Mouse (Mus musculus) gastrocnemius, postnatal 14 days (tissue): ENCODE results near the gene Engase. TPM values are rescaled to one million over a fixed set of nuclear protein-coding genes. Genes with fewer than 3 reads are reported as not detected.

Source experiments
- DNase-seq: peaks from one replicate; pipeline ENCODE4 v3.0.0; 2021; ENCODE audit warnings: mixed read lengths
- intact Hi-C: fragments of 180-260 bp; cut with DNase I; formaldehyde crosslinking; loops from one replicate; pipeline ENCODE4 v1.15.1; 2025; ENCODE audit warnings: low total_unique reads
- long read RNA-seq, 2 experiments: library from polyadenylated mRNA; stranded (forward); transcript quantifications; one replicate each; pipeline ENCODE4 v2.0.0; 2021
- total RNA-seq, 2 experiments: library from RNA; stranded (reverse); gene quantifications; 2 replicates each; pipeline ENCODE4 v1.2.3; 2021

Engase gene
- total RNA-seq: 10 to 100 TPM; 13.1 to 13.5 TPM
- long read RNA-seq, experiment 1, full-length matches to known transcripts: 6 of 14 reads
- long read RNA-seq, experiment 1, partial matches to known transcripts: 1 of 14 reads
- long read RNA-seq, experiment 1, other reads (novel, unspliced or antisense): 7 of 14 reads
- long read RNA-seq, experiment 2, full-length matches to known transcripts: 12 of 25 reads
- long read RNA-seq, experiment 2, partial matches to known transcripts: 2 of 25 reads
- long read RNA-seq, experiment 2, other reads (novel, unspliced or antisense): 11 of 25 reads

- intact Hi-C loops: no loop called here
- DNase-seq: peak; percentile 98
Observed at GRCm38 (mm10) chr11:118476396-118477373, at the start of gene Engase. Gene Engase (plus strand): TSS chr11:118476829.

GRCm38 (mm10) chr11:118427266-118427779 lies 49.3 kb upstream of the Engase start:
- intact Hi-C loops: no loop called here
- no peak for DNase-seq

- DNase-seq: peak; percentile 63
- intact Hi-C loops: no loop called here
Observed at GRCm38 (mm10) chr11:118427986-118428385, 48.6 kb upstream of the Engase start, which contains the start of gene C1qtnf1. Gene C1qtnf1 (plus strand): TSS chr11:118428203.

- peak; percentile 51 for DNase-seq
- intact Hi-C loops: no loop called here
Observed at GRCm38 (mm10) chr11:118428460-118428868, 48.2 kb upstream of the Engase start.

- intact Hi-C loops: no loop called here
- no peak for DNase-seq
Observed at GRCm38 (mm10) chr11:118428944-118429709, 47.5 kb upstream of the Engase start.

GRCm38 (mm10) chr11:118430291-118430885 lies 46.2 kb upstream of the Engase start:
- DNase-seq: no peak
- intact Hi-C loops: no loop called here

GRCm38 (mm10) chr11:118431100-118431948 lies 45.3 kb upstream of the Engase start:
- DNase-seq: peak; percentile 24
- intact Hi-C loops: no loop called here

- intact Hi-C loops: no loop called here
- no peak for DNase-seq
Observed at GRCm38 (mm10) chr11:118433398-118433868, 43.2 kb upstream of the Engase start.

- intact Hi-C loops: no loop called here
Observed at GRCm38 (mm10) chr11:118434093-118434492, 42.5 kb upstream of the Engase start.

GRCm38 (mm10) chr11:118436471-118436935 lies 40.1 kb upstream of the Engase start:
- intact Hi-C loops: no loop called here

More at GRCm38 (mm10) chr11:118434093-118434492, 42.5 kb upstream of the Engase start:
- DNase-seq: no peak

GRCm38 (mm10) chr11:118438665-118439414 lies 37.8 kb upstream of the Engase start:
- intact Hi-C loops: no loop called here
- DNase-seq: peak; percentile 30

More at GRCm38 (mm10) chr11:118436471-118436935, 40.1 kb upstream of the Engase start:
- peak; percentile 59 for DNase-seq

GRCm38 (mm10) chr11:118442691-118443090 lies 33.9 kb upstream of the Engase start:
- intact Hi-C loops: no loop called here
- DNase-seq: no peak

GRCm38 (mm10) chr11:118443201-118443970 lies 33.2 kb upstream of the Engase start:
- peak; percentile 79 for DNase-seq
- intact Hi-C loops: no loop called here

- intact Hi-C loops: loop anchor here (2.0 kb wide), 1 partner anchor 45 kb away; no protein-coding TSS in a partner anchor
- DNase-seq: peak; percentile 64
Observed at GRCm38 (mm10) chr11:118445843-118446242, 30.8 kb upstream of the Engase start.

- intact Hi-C loops: no loop called here
- peak; percentile 50 for DNase-seq
Observed at GRCm38 (mm10) chr11:118447346-118447745, 29.3 kb upstream of the Engase start.

- intact Hi-C loops: no loop called here
- peak; percentile 86 for DNase-seq
Observed at GRCm38 (mm10) chr11:118448385-118448784, 28.2 kb upstream of the Engase start.
